Mouse (Mus musculus) forebrain, embryonic 15.5 days (tissue): Measurements from ENCODE around the gene Gadl1. TPM values are rescaled to one million over a fixed set of nuclear protein-coding genes. Genes with fewer than 3 reads are reported as not detected.

Experiments used
- ATAC-seq: fragments of 200-750 bp; cut with Nextera tagmentation; replicated peaks from 2 replicates; pipeline ENCODE4 v1.8.0; 2017; ENCODE audit warnings: mild to moderate bottlenecking, moderate TSS enrichment, moderate library complexity
- H3K27ac ChIP-seq: fragments of 300-500 bp; sonication (generic); replicated peaks from 2 replicates; pipeline ENCODE4 v1.5.1; 2015; ENCODE audit warnings: mild to moderate bottlenecking, inconsistent platforms
- H3K27me3 ChIP-seq: fragments of 300-500 bp; sonication (generic); 2 replicates; pipeline ENCODE4 v1.6.1; 2015; ENCODE audit warnings: inconsistent platforms
- H3K36me3 ChIP-seq: fragments of 300-500 bp; sonication (generic); 2 replicates; pipeline ENCODE4 v1.6.1; 2015; ENCODE audit warnings: mild to moderate bottlenecking, inconsistent platforms
- H3K4me1 ChIP-seq: fragments of 300-500 bp; sonication (generic); 2 replicates; pipeline ENCODE4 v1.6.1; 2015; ENCODE audit warnings: inconsistent platforms
- H3K4me2 ChIP-seq: fragments of 300-500 bp; sonication (generic); replicated peaks from 2 replicates; pipeline ENCODE4 v1.6.1; 2015; ENCODE audit warnings: mild to moderate bottlenecking, inconsistent platforms
- H3K4me3 ChIP-seq: fragments of 300-500 bp; sonication (generic); 2 replicates; pipeline ENCODE4 v1.5.1; 2015; ENCODE audit warnings: mild to moderate bottlenecking, inconsistent platforms
- H3K9ac ChIP-seq: fragments of 300-500 bp; sonication (generic); replicated peaks from 2 replicates; pipeline ENCODE4 v1.6.1; 2015; ENCODE audit warnings: mild to moderate bottlenecking, inconsistent platforms
- H3K9me3 ChIP-seq: fragments of 300-500 bp; sonication (generic); 2 replicates; pipeline ENCODE4 v1.6.1; 2016; ENCODE audit warnings: inconsistent platforms
- WGBS: fragments of 180-500 bp; shearing (Covaris S2); methylation state at CpG from one replicate; pipeline ENCODE4 v1.1.7; 2015; ENCODE audit warnings: mixed read lengths; 5-methylcytosine and 5-hydroxymethylcytosine counted together
- polyA plus RNA-seq: library from polyadenylated mRNA; unstranded; fragments of >200 nt; fragmentation: Nextera tagmentation; extraction: Ambion mirVana; gene quantifications from 2 replicates; pipeline ENCODE4 v1.2.1, GENCODE M21; 2015

The Gadl1 gene
- polyA plus RNA-seq, 1 experiment from 2014 or later = 0.25 TPM

GRCm38 (mm10) chr9:115990661-115991060 lies 81.4 kb downstream of the Gadl1 start:
- no peaks in the 10 kb centered on the region for H3K4me1 ChIP-seq
- WGBS = 90% methylated on average over 7 of the region's 7 CpGs
- ATAC-seq = no peak
- no peak overlapping the region for H3K4me2 ChIP-seq
- no peaks in the 10 kb centered on the region for H3K9me3 ChIP-seq
- no peaks in the 10 kb centered on the region for H3K36me3 ChIP-seq
- no peak overlapping the region for H3K4me3 ChIP-seq
- no peaks in the 10 kb centered on the region for H3K27me3 ChIP-seq
- H3K27ac ChIP-seq = no peak overlapping the region
- no peak overlapping the region for H3K9ac ChIP-seq

GRCm38 (mm10) chr9:115994772-115995171 lies 85.5 kb downstream of the Gadl1 start:
- ATAC-seq = no peak
- Histone ChIP-seq H3K36me3 (no peaks in the 10 kb centered on the region), H3K4me2 (no peak overlapping the region), H3K4me1 (no peaks in the 10 kb centered on the region), H3K9ac (no peak overlapping the region), H3K27me3 (no peaks in the 10 kb centered on the region), H3K4me3 (no peak overlapping the region), H3K9me3 (no peaks in the 10 kb centered on the region), H3K27ac (no peak overlapping the region)
- 76% methylated on average over 2 of the region's 2 CpGs for WGBS

GRCm38 (mm10) chr9:115995856-115996560 lies 86.8 kb downstream of the Gadl1 start:
- Histone ChIP-seq H3K27me3 (no peaks in the 10 kb centered on the region), H3K9ac (no peak overlapping the region), H3K4me3 (no peak overlapping the region), H3K4me2 (no peak overlapping the region), H3K9me3 (no peaks in the 10 kb centered on the region), H3K27ac (no peak overlapping the region), H3K36me3 (no peaks in the 10 kb centered on the region), H3K4me1 (no peaks in the 10 kb centered on the region)
- 58% methylated on average over 23 of the region's 23 CpGs for WGBS
- ATAC-seq = peak; percentile 67

GRCm38 (mm10) chr9:115998383-115998782 lies 89.1 kb downstream of the Gadl1 start:
- ATAC-seq = no peak
- no peak overlapping the region for H3K27ac ChIP-seq
- no peaks in the 10 kb centered on the region for H3K9me3 ChIP-seq
- no peak overlapping the region for H3K9ac ChIP-seq
- no peaks in the 10 kb centered on the region for H3K4me1 ChIP-seq
- WGBS = 83% methylated on average over 4 of the region's 4 CpGs
- no peaks in the 10 kb centered on the region for H3K27me3 ChIP-seq
- H3K4me3 ChIP-seq = no peak overlapping the region
- no peaks in the 10 kb centered on the region for H3K36me3 ChIP-seq
- no peak overlapping the region for H3K4me2 ChIP-seq

GRCm38 (mm10) chr9:115999361-115999990 lies 90.2 kb downstream of the Gadl1 start:
- no peak for ATAC-seq
- H3K27me3 ChIP-seq = no peaks in the 10 kb centered on the region

DNA sequence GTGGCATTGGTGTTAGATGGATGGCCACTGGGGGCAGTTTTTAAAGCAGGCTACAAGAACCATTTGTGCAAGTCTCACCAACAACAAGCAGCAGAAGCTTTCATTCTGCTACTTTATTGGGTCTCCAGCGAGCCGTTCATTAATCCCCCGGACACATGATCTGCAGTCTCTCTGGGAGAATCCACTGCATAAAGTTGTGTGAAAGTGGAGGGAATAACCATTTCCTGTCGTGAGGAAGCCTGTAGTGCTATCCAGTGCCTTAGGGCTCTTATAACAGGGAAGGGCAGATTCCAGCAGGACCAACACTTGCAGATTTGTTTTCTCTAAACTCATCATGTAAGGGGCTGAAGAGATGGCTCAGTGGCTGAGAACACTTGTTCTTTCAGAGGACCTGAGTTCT lies 104.7 kb downstream of the Gadl1 start:
- Histone ChIP-seq H3K4me1 (no peaks in the 10 kb centered on the region), H3K27me3 (no peaks in the 10 kb centered on the region), H3K4me2 (no peak overlapping the region), H3K9me3 (no peaks in the 10 kb centered on the region), H3K4me3 (no peak overlapping the region), H3K9ac (no peak overlapping the region), H3K36me3 (no peaks in the 10 kb centered on the region), H3K27ac (no peak overlapping the region)
- WGBS = 59% methylated on average over 4 of the region's 4 CpGs
- no peak for ATAC-seq

More at GRCm38 (mm10) chr9:115999361-115999990, 90.2 kb downstream of the Gadl1 start:
- WGBS = 77% methylated on average over 8 of the region's 8 CpGs
- no peak overlapping the region for H3K4me3 ChIP-seq
- H3K9ac ChIP-seq = no peak overlapping the region
- H3K9me3 ChIP-seq = no peaks in the 10 kb centered on the region
- H3K27ac ChIP-seq = no peak overlapping the region
- H3K4me1 ChIP-seq = no peaks in the 10 kb centered on the region
- no peaks in the 10 kb centered on the region for H3K36me3 ChIP-seq
- no peak overlapping the region for H3K4me2 ChIP-seq

- H3K4me3 ChIP-seq = no peak overlapping the region
- H3K9me3 ChIP-seq = no peaks in the 10 kb centered on the region
- no peak overlapping the region for H3K9ac ChIP-seq
- no peak overlapping the region for H3K4me2 ChIP-seq
- no peaks in the 10 kb centered on the region for H3K27me3 ChIP-seq
- no peaks in the 10 kb centered on the region for H3K4me1 ChIP-seq
- H3K27ac ChIP-seq = no peak overlapping the region
- no peak for ATAC-seq
- H3K36me3 ChIP-seq = no peaks in the 10 kb centered on the region
- WGBS = 93% methylated on average over 9 of the region's 9 CpGs
These were observed 107.0 kb downstream of the Gadl1 start for GRCm38 (mm10) chr9:116016221-116016620.

- H3K9me3 ChIP-seq = no peaks in the 10 kb centered on the region
- no peak overlapping the region for H3K4me3 ChIP-seq
- H3K27me3 ChIP-seq = no peaks in the 10 kb centered on the region
- no peaks in the 10 kb centered on the region for H3K4me1 ChIP-seq
- no peak overlapping the region for H3K4me2 ChIP-seq
- H3K27ac ChIP-seq = no peak overlapping the region
- H3K36me3 ChIP-seq = no peaks in the 10 kb centered on the region
- ATAC-seq = no peak
- H3K9ac ChIP-seq = no peak overlapping the region
- WGBS = 85% methylated on average over 3 of the region's 3 CpGs
These were observed 107.8 kb downstream of the Gadl1 start for GRCm38 (mm10) chr9:116017091-116017490.

- no peaks in the 10 kb centered on the region for H3K4me1 ChIP-seq
- no peaks in the 10 kb centered on the region for H3K27me3 ChIP-seq
- no peaks in the 10 kb centered on the region for H3K36me3 ChIP-seq
- H3K9me3 ChIP-seq = no peaks in the 10 kb centered on the region
- no peak overlapping the region for H3K27ac ChIP-seq
- WGBS = 95% methylated on average over 7 of the region's 7 CpGs
- no peak overlapping the region for H3K4me3 ChIP-seq
- H3K4me2 ChIP-seq = no peak overlapping the region
- no peak for ATAC-seq
- no peak overlapping the region for H3K9ac ChIP-seq
These were observed 109.3 kb downstream of the Gadl1 start for GRCm38 (mm10) chr9:116018586-116018985.

DNA sequence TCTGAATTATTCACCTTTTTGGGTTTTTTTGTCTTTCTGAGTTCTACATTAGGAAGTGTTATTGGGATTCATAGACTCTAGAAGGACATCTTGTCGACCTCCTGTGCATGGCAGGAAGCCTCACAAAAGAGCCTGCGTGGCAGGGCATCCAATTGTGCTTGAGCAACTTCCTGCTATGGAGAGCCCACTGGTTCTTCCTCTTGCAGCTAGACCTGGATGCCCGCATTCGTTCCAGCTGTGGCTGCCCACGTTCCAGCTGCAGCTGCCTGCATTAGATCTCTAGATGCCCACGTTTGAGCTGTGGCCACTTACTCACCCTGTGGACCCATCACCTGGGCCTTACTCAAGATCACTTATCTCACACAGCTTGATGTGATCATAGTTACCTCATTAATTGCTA lies 116.1 kb downstream of the Gadl1 start:
- Histone ChIP-seq H3K27ac (no peak overlapping the region), H3K4me1 (no peaks in the 10 kb centered on the region), H3K4me2 (no peak overlapping the region), H3K9ac (no peak overlapping the region), H3K9me3 (no peaks in the 10 kb centered on the region), H3K27me3 (no peaks in the 10 kb centered on the region), H3K4me3 (no peak overlapping the region), H3K36me3 (no peaks in the 10 kb centered on the region)
- ATAC-seq = no peak
- 84% methylated on average over 6 of the region's 6 CpGs for WGBS

DNA sequence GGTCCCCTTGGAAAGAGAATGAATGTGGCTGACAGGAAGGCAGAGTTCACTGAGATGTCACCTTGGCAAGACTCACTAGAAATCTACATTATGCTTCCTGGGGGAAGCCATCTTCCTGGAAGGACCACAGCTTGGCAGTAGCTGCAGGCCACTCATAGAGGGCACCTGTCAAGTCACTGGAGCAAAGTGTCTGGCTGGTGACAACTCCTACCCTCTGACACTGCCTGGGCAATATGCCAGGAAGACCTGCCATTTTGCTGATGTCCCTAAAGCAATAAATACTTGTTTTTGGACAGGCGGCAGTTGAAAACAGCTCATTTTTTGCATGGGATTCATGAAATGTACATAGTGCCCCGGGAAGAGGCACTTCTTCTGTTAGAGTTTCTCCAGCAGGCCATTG lies 119.8 kb downstream of the Gadl1 start:
- Histone ChIP-seq H3K9ac (no peak overlapping the region), H3K9me3 (no peaks in the 10 kb centered on the region), H3K4me3 (no peak overlapping the region), H3K4me1 (0 out of 2 replicates have a peak, but pooled peaks cover 4% of the 10 kb centered on the region), H3K36me3 (no peaks in the 10 kb centered on the region), H3K27me3 (no peaks in the 10 kb centered on the region), H3K27ac (no peak overlapping the region), H3K4me2 (no peak overlapping the region)
- no peak for ATAC-seq
- 94% methylated on average over 2 of the region's 2 CpGs for WGBS

DNA sequence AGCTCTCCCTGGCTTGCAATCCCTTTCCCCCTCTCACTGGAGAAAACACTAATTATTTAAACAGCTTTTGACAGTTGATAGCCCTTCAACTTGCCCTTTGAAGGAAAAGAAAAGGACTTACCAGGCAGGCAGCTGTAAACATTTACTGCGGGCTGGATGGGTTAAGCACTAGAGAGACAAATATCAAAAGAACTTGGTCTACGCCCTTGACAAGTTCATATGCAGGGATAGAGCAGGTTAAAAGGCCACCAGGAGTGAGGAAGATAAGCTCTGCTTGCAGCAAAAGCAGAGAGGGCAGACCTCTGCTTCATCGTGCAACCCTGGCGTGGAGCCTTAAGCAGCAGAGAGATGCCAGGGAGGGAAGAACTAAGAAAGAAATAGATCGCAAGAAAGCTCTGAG lies 123.5 kb downstream of the Gadl1 start:
- no peak overlapping the region for H3K27ac ChIP-seq
- no peak overlapping the region for H3K4me2 ChIP-seq
- 0 out of 2 replicates have a peak, but pooled peaks cover 4% of the 10 kb centered on the region for H3K4me1 ChIP-seq
- H3K4me3 ChIP-seq = no peak overlapping the region
- no peaks in the 10 kb centered on the region for H3K9me3 ChIP-seq
- 52% methylated on average over 5 of the region's 5 CpGs for WGBS
- no peak overlapping the region for H3K9ac ChIP-seq
- ATAC-seq = no peak
- no peaks in the 10 kb centered on the region for H3K36me3 ChIP-seq
- H3K27me3 ChIP-seq = no peaks in the 10 kb centered on the region

GRCm38 (mm10) chr9:116038275-116038674 lies 129.0 kb downstream of the Gadl1 start:
- Histone ChIP-seq H3K4me1 (no peaks in the 10 kb centered on the region), H3K9me3 (no peaks in the 10 kb centered on the region), H3K36me3 (no peaks in the 10 kb centered on the region), H3K9ac (no peak overlapping the region), H3K4me2 (no peak overlapping the region), H3K27me3 (no peaks in the 10 kb centered on the region), H3K27ac (no peak overlapping the region), H3K4me3 (no peak overlapping the region)
- WGBS = 82% methylated on average over 6 of the region's 6 CpGs
- no peak for ATAC-seq
